Mouse (Mus musculus) midbrain, embryonic 14.5 days (tissue): ENCODE results near the gene Cdhr2. TPM values are rescaled to one million over a fixed set of nuclear protein-coding genes. Genes with fewer than 3 reads are reported as not detected.

Source experiments
- ATAC-seq: fragments of 200-750 bp; cut with Nextera tagmentation; 2 replicates; pipeline ENCODE4 v1.8.0; 2017; ENCODE audit warnings: moderate number of reproducible peaks, moderate library complexity; ENCODE audit not compliant: low FRiP score, low TSS enrichment
- DNase-seq: peaks from one replicate; pipeline ENCODE4 v3.0.0-alpha.2; 2015
- H3K27ac ChIP-seq: fragments of 300-500 bp; sonication (generic); replicated peaks from 2 replicates; pipeline ENCODE4 v1.5.1; 2014; ENCODE audit warnings: mild to moderate bottlenecking, low read depth, low read length, moderate library complexity
- H3K27me3 ChIP-seq: fragments of 300-500 bp; sonication (generic); 2 replicates; pipeline ENCODE4 v1.6.1; 2014; ENCODE audit warnings: low read length, control low read depth, mixed read lengths; ENCODE audit not compliant: control insufficient read depth, insufficient read depth
- H3K36me3 ChIP-seq: fragments of 300-500 bp; sonication (generic); 2 replicates; pipeline ENCODE4 v1.6.1; 2014; ENCODE audit warnings: low read length, control low read depth; ENCODE audit not compliant: control insufficient read depth, insufficient read depth
- H3K4me1 ChIP-seq: fragments of 300-500 bp; sonication (generic); 2 replicates; pipeline ENCODE4 v1.6.1; 2014; ENCODE audit warnings: mild to moderate bottlenecking, antibody characterized with exemption, low read length, control low read depth; ENCODE audit not compliant: control insufficient read depth, insufficient read depth
- H3K4me2 ChIP-seq: fragments of 300-500 bp; sonication (generic); 2 replicates; pipeline ENCODE4 v1.6.1; 2014; ENCODE audit warnings: mild to moderate bottlenecking, low read length, moderate library complexity
- H3K4me3 ChIP-seq: fragments of 300-500 bp; sonication (generic); replicated peaks from 2 replicates; pipeline ENCODE4 v1.5.1; 2014; ENCODE audit warnings: low read depth, low read length
- H3K9ac ChIP-seq: fragments of 300-500 bp; sonication (generic); replicated peaks from 2 replicates; pipeline ENCODE4 v1.6.1; 2014; ENCODE audit warnings: mild to moderate bottlenecking, low read length, moderate library complexity
- H3K9me3 ChIP-seq: fragments of 300-500 bp; sonication (generic); 2 replicates; pipeline ENCODE4 v1.6.1; 2016; ENCODE audit warnings: low read length, control low read depth, mixed read lengths; ENCODE audit not compliant: control insufficient read depth
- WGBS: fragments of 180-500 bp; shearing (Covaris S2); extraction: QIAGEN DNeasy Blood & Tissue Kit; methylation state at CpG from one replicate; pipeline ENCODE4 v1.1.7; 2014; 5-methylcytosine and 5-hydroxymethylcytosine counted together
- polyA plus RNA-seq: library from polyadenylated mRNA; unstranded; fragments of >200 nt; fragmentation: Nextera tagmentation; extraction: Ambion mirVana; gene quantifications from 2 replicates; pipeline ENCODE4 v1.2.1, GENCODE M21; 2014

Gene Cdhr2
- polyA plus RNA-seq, 1 experiment from 2014 or later, result 0.22 TPM

- peaks cover 12% of the 10 kb centered on the region for H3K4me1 ChIP-seq
- no peak overlapping the region for H3K4me3 ChIP-seq
- no peak overlapping the region for H3K9ac ChIP-seq
- no peak overlapping the region for H3K4me2 ChIP-seq
- ATAC-seq (no peak), DNase-seq (no peak)
- 82% methylated on average over 17 of the region's 17 CpGs for WGBS
- H3K27me3 ChIP-seq, result no peaks in the 10 kb centered on the region
- H3K36me3 ChIP-seq, result peaks cover 68% of the 10 kb centered on the region
- no peak overlapping the region for H3K27ac ChIP-seq
- H3K9me3 ChIP-seq, result no peaks in the 10 kb centered on the region
Observed at GRCm38 (mm10) chr13:54680184-54680853, 20.9 kb upstream of the Cdhr2 start.

- ATAC-seq, result no peak
- H3K9me3 ChIP-seq, result no peaks in the 10 kb centered on the region
- H3K27me3 ChIP-seq, result no peaks in the 10 kb centered on the region
- H3K36me3 ChIP-seq, result peaks cover 68% of the 10 kb centered on the region
- no peak overlapping the region for H3K4me3 ChIP-seq
- 88% methylated on average over 8 of the region's 8 CpGs for WGBS
- H3K9ac ChIP-seq, result no peak overlapping the region
- no peak overlapping the region for H3K27ac ChIP-seq
- no peak for DNase-seq
- no peak overlapping the region for H3K4me2 ChIP-seq
- peaks cover 21% of the 10 kb centered on the region for H3K4me1 ChIP-seq
Observed at GRCm38 (mm10) chr13:54681291-54681690, 20.0 kb upstream of the Cdhr2 start.

GRCm38 (mm10) chr13:54683301-54683700 is 18.0 kb upstream of the Cdhr2 start:
- Histone ChIP-seq H3K4me2 (no peak overlapping the region), H3K27me3 (no peaks in the 10 kb centered on the region), H3K36me3 (peaks cover 62% of the 10 kb centered on the region), H3K4me1 (peaks cover 21% of the 10 kb centered on the region), H3K9ac (no peak overlapping the region), H3K4me3 (no peak overlapping the region), H3K9me3 (no peaks in the 10 kb centered on the region), H3K27ac (no peak overlapping the region)
- 96% methylated on average over 3 of the region's 3 CpGs for WGBS
- ATAC-seq (no peak), DNase-seq (no peak)

- Histone ChIP-seq H3K4me2 (peak overlapping the region; percentile 96), H3K36me3 (peaks cover 53% of the 10 kb centered on the region), H3K4me1 (peaks cover 26% of the 10 kb centered on the region), H3K27me3 (no peaks in the 10 kb centered on the region), H3K9me3 (no peaks in the 10 kb centered on the region), H3K9ac (peak overlapping the region; percentile 13; the same call in 1 of the 2 replicates), H3K27ac (no peak overlapping the region), H3K4me3 (0 out of 2 replicates have a peak overlapping the region, but pooled peaks have one; percentile 93)
- no peak for ATAC-seq
- DNase-seq, result no peak
- WGBS, result 81% methylated on average over 3 of the region's 3 CpGs
Observed at GRCm38 (mm10) chr13:54684140-54684896, 16.9 kb upstream of the Cdhr2 start.

- H3K4me3 ChIP-seq, result peak overlapping the region; percentile 93
- no peaks in the 10 kb centered on the region for H3K27me3 ChIP-seq
- ATAC-seq, result no peak
- H3K4me1 ChIP-seq, result peaks cover 26% of the 10 kb centered on the region
- DNase-seq, result peak; percentile 39
- peaks cover 46% of the 10 kb centered on the region for H3K36me3 ChIP-seq
- peak overlapping the region; percentile 98 for H3K9ac ChIP-seq
- H3K27ac ChIP-seq, result no peak overlapping the region
- WGBS, result 48% methylated on average over 2 of the region's 2 CpGs
- H3K9me3 ChIP-seq, result no peaks in the 10 kb centered on the region
- H3K4me2 ChIP-seq, result peak overlapping the region; percentile 96
Observed at GRCm38 (mm10) chr13:54685174-54685573, 16.1 kb upstream of the Cdhr2 start.

- no peak for DNase-seq
- H3K36me3 ChIP-seq, result peaks cover 34% of the 10 kb centered on the region
- H3K4me2 ChIP-seq, result peak overlapping the region; percentile 96
- WGBS, result 5% methylated on average over 19 of the region's 19 CpGs
- H3K4me3 ChIP-seq, result peak overlapping the region; percentile 93
- H3K9me3 ChIP-seq, result no peaks in the 10 kb centered on the region
- peaks cover 27% of the 10 kb centered on the region for H3K4me1 ChIP-seq
- ATAC-seq, result no peak
- peak overlapping the region; percentile 98 for H3K27ac ChIP-seq
- H3K9ac ChIP-seq, result peak overlapping the region; percentile 98
- no peaks in the 10 kb centered on the region for H3K27me3 ChIP-seq
Observed at GRCm38 (mm10) chr13:54686139-54687053, 14.9 kb upstream of the Cdhr2 start.

GRCm38 (mm10) chr13:54687096-54687495 is 14.2 kb upstream of the Cdhr2 start:
- Histone ChIP-seq H3K4me2 (peak overlapping the region; percentile 96), H3K4me3 (peak overlapping the region; percentile 93), H3K9me3 (no peaks in the 10 kb centered on the region), H3K9ac (peak overlapping the region; percentile 98), H3K36me3 (peaks cover 27% of the 10 kb centered on the region), H3K4me1 (peaks cover 34% of the 10 kb centered on the region), H3K27ac (peak overlapping the region; percentile 98), H3K27me3 (no peaks in the 10 kb centered on the region)
- ATAC-seq, result peak; percentile 64
- 1% methylated on average over 35 of the region's 35 CpGs for WGBS
- DNase-seq, result peak; percentile 90
